Mouse (Mus musculus): Measurements from ENCODE around the gene Aar2.
"Not testable (repeated sequence)": the region's sequence is repeated elsewhere in the genome, so short reads cannot be mapped to it uniquely, and the experiment has no call there.

The Aar2 gene

GRCm38 (mm10) chr2:156547123-156547891, at the start of gene Aar2:
TSS of gene Aar2 (plus strand) at chr2:156547584.
- peak; percentile 75 for DNase-seq (ENCODE audit: low spot score)

- DNase-seq (ENCODE audit: low spot score) = peak; percentile 71
Measured at GRCm38 (mm10) chr2:156497915-156498314, 49.5 kb upstream of the Aar2 start.

GRCm38 (mm10) chr2:156501025-156501424, 46.4 kb upstream of the Aar2 start:
- DNase-seq (ENCODE audit: low spot score) = no peak

- no peak for DNase-seq (ENCODE audit: low spot score)
Measured at GRCm38 (mm10) chr2:156505533-156505932, 41.9 kb upstream of the Aar2 start.

- DNase-seq (ENCODE audit: low spot score) = no peak
Measured at GRCm38 (mm10) chr2:156512028-156512427, 35.4 kb upstream of the Aar2 start.

- DNase-seq (ENCODE audit: low spot score) = no peak
Measured at GRCm38 (mm10) chr2:156512561-156512960, 34.8 kb upstream of the Aar2 start.

GRCm38 (mm10) chr2:156515102-156515501, 32.3 kb upstream of the Aar2 start:
- DNase-seq (ENCODE audit: low spot score) = no peak

GRCm38 (mm10) chr2:156515565-156516185, 31.7 kb upstream of the Aar2 start:
- DNase-seq (ENCODE audit: low spot score) = peak; percentile 83

- DNase-seq (ENCODE audit: low spot score) = not testable (repeated sequence)
Measured at GRCm38 (mm10) chr2:156516678-156517077, 30.7 kb upstream of the Aar2 start.

GRCm38 (mm10) chr2:156518306-156518705, 29.1 kb upstream of the Aar2 start:
- no peak for DNase-seq (ENCODE audit: low spot score)

GRCm38 (mm10) chr2:156519584-156519983, 27.8 kb upstream of the Aar2 start:
- no peak for DNase-seq (ENCODE audit: low spot score)

GRCm38 (mm10) chr2:156522994-156523393, 24.4 kb upstream of the Aar2 start:
- no peak for DNase-seq (ENCODE audit: low spot score)

GRCm38 (mm10) chr2:156524078-156524477, 23.3 kb upstream of the Aar2 start:
- peak; percentile 38 for DNase-seq (ENCODE audit: low spot score)

- DNase-seq (ENCODE audit: low spot score) = peak; percentile 80
Measured at GRCm38 (mm10) chr2:156529726-156530125, 17.7 kb upstream of the Aar2 start.

- DNase-seq (ENCODE audit: low spot score) = no peak
Measured at GRCm38 (mm10) chr2:156533160-156533559, 14.2 kb upstream of the Aar2 start.

GRCm38 (mm10) chr2:156538817-156539555, 8.4 kb upstream of the Aar2 start:
- no peak for DNase-seq (ENCODE audit: low spot score)

GRCm38 (mm10) chr2:156540991-156541390, 6.4 kb upstream of the Aar2 start:
- no peak for DNase-seq (ENCODE audit: low spot score)

GRCm38 (mm10) chr2:156542410-156542809, 5.0 kb upstream of the Aar2 start:
- DNase-seq (ENCODE audit: low spot score) = no peak

GRCm38 (mm10) chr2:156543804-156544203, 3.6 kb upstream of the Aar2 start:
- no peak for DNase-seq (ENCODE audit: low spot score)

- no peak for DNase-seq (ENCODE audit: low spot score)
Measured at GRCm38 (mm10) chr2:156552421-156552820, 5.0 kb downstream of the Aar2 start.

- no peak for DNase-seq (ENCODE audit: low spot score)
Measured at GRCm38 (mm10) chr2:156561808-156562207, 14.4 kb downstream of the Aar2 start.

GRCm38 (mm10) chr2:156563557-156563956, 16.2 kb downstream of the Aar2 start:
- no peak for DNase-seq (ENCODE audit: low spot score)

GRCm38 (mm10) chr2:156566512-156566911, 19.1 kb downstream of the Aar2 start:
- no peak for DNase-seq (ENCODE audit: low spot score)

All from embryo, embryonic 10 days (tissue).